Mouse (Mus musculus) left cerebral cortex, postnatal 14 days (tissue): ENCODE data around the gene Zfp184. TPM values are rescaled to one million over a fixed set of nuclear protein-coding genes. Genes with fewer than 3 reads are reported as not detected.
"Not testable (repeated sequence)": the region's sequence is repeated elsewhere in the genome, so short reads cannot be mapped to it uniquely, and the experiment has no call there.

Experiments
- DNase-seq, 2 experiments: peaks; one replicate each; pipeline ENCODE4 v3.0.0; 2021 to 2022; ENCODE audit warnings: low spot score in 2 of 2, mixed read lengths in 1 of 2
- intact Hi-C: fragments of 180-260 bp; cut with DNase I; formaldehyde crosslinking; loops from one replicate; pipeline ENCODE4 v1.15.1; 2025
- long read RNA-seq, 2 experiments: library from polyadenylated mRNA; stranded (forward); transcript quantifications; one replicate each; pipeline ENCODE4 v2.0.0; 2021
- total RNA-seq, 2 experiments: library from RNA; stranded (reverse); gene quantifications; 2 replicates each; pipeline ENCODE4 v1.2.3; 2021

Gene Zfp184
- total RNA-seq = 1 to 10 TPM; 2.8 to 4.0 TPM
- long read RNA-seq, experiment 1, partial matches to known transcripts = 0 of 4 reads
- long read RNA-seq, experiment 1, other reads (novel, unspliced or antisense) = 2 of 4 reads
- long read RNA-seq, experiment 2, partial matches to known transcripts = 0 of 5 reads
- long read RNA-seq, experiment 2, other reads (novel, unspliced or antisense) = 1 of 5 reads

DNA sequence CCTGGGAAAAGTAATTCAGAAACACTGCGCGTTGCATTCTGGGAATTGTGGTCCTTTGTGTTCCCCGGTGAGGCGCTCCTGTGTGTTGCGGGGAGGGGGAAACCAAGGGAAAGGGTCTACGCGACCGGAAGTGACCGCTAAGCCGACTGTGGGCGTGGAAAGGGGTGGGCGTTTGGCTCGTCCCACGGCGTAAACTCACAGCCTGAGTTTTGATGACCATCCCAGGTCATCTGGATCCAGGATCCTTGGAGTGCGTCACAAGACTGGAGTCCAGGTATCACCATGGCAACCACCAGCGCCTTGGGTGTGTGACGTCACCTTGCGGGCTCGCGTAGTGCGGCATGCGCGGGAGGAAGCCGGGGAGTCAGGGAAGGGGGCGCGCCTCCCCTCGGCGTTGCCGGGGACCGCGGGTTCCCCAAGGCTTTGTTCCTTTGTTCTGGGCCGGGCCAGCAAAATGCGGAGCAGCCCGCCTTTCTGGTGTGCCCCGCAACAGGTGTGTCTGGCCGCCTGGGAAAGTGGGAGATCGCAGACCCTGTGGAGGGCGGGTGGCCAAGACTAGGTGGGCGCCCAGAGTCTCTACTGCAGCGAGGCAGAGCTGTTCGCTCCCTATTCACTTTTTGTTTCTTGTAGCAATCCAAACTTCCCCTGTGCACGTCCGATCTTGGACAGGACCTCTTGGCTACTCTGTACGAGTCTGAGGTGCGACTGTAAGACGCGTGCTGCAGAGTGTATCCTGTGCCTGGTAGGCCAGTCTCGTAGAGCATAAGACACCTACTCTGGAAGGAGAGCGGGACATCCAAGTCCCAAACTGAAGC lies at the start of gene Zfp184:
TSS of gene Zfp184 (plus strand) at position 169 of the 815 bp plus-strand sequence.
- intact Hi-C loops = loop anchor here (2.0 to 10.0 kb wide), 4 partner anchors 30 to 1570 kb away; no protein-coding TSS in a partner anchor
- DNase-seq = peak; percentile 89 to 93

DNA sequence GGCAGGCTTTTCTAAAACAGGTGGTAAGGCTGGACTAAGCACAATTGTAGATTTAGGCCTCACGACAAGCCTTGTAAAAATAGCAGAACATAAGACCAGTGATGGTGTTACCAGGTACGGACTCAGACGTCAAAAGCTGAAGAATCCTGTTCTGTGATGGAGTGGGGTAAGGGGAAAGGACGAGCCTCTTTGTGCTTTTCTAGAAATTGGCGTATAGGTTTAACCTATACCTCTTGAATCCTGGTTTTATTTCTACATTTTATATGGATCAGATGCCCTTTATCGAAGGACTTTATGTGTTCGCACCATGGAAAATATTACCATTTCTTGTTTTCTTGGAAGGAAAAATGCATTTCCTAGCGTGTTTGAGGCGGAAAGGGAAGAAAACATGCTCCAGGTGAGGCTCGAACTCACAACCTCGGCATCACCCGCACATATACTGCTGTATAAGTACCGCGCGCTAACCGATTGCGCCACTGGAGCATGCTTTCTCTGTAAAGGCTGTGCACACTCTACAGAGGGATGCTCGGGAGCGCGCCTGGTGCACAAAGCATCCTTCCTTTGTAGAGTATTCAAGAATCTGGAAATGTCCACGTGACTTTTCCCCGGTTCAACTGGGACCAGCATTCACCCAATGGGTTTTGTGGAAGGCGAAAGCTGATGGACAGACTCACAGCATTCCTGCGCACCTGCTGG lies 48.2 kb upstream of the Zfp184 start:
- intact Hi-C loops = loop anchor here (2.0 kb wide), 1 partner anchor 14 kb away; no protein-coding TSS in a partner anchor
- DNase-seq = peak; percentile 89 to 97

GRCm38 (mm10) chr13:21897245-21897634 lies 47.7 kb upstream of the Zfp184 start:
- DNase-seq = no peak
- intact Hi-C loops = loop anchor here (2.0 kb wide), 1 partner anchor 14 kb away; no protein-coding TSS in a partner anchor

- DNase-seq, intact Hi-C loops: not testable (repeated sequence)
Observed at GRCm38 (mm10) chr13:21900870-21901565, 43.9 kb upstream of the Zfp184 start.

- DNase-seq = no peak
- intact Hi-C loops = no loop called here
Observed at GRCm38 (mm10) chr13:21903500-21903899, 41.4 kb upstream of the Zfp184 start.

DNA sequence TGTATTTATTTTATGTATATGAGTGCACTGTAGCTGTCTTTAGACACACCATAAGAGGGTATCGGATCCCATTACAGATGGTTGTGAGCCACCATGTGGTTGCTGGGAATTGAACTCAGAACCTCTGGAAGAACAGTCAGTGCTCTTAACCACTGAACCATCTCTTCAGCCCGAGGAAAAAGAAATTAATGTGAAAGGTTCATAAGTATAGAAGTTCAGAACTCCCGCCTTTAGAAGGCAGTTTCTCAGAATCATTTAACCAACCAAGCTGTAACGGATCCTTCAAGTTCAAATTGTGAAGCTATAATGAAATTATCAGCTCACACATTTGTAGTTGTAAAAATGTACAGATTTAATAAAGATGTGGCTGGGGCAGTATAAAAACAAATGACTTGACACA lies 40.8 kb upstream of the Zfp184 start:
- intact Hi-C loops, DNase-seq: not testable (repeated sequence)

- intact Hi-C loops = no loop called here
- no peak for DNase-seq
Observed at GRCm38 (mm10) chr13:21906301-21906700, 38.6 kb upstream of the Zfp184 start.

- intact Hi-C loops = no loop called here
Observed at GRCm38 (mm10) chr13:21906946-21907806, 37.7 kb upstream of the Zfp184 start.

DNA sequence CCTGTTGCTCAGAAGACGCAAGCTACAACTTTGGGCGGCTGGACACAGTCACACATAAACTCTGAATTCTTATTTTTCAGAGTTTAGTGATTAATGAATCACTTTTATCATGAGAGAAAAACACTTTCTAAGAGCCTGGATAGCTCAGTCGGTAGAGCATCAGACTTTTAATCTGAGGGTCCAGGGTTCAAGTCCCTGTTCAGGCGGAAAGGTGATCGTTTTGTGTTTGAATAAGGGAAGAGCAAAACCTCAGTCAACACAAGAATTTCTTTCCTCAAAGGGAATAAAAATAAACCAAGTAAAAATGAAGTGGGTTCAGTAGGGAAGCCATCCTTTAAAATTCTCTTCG lies 37.1 kb upstream of the Zfp184 start:
- DNase-seq = peak in 1 of 2 experiments; percentile 43
- intact Hi-C loops = not testable (repeated sequence)

More at GRCm38 (mm10) chr13:21906946-21907806, 37.7 kb upstream of the Zfp184 start:
- peak in 1 of 2 experiments; percentile 62 for DNase-seq

DNA sequence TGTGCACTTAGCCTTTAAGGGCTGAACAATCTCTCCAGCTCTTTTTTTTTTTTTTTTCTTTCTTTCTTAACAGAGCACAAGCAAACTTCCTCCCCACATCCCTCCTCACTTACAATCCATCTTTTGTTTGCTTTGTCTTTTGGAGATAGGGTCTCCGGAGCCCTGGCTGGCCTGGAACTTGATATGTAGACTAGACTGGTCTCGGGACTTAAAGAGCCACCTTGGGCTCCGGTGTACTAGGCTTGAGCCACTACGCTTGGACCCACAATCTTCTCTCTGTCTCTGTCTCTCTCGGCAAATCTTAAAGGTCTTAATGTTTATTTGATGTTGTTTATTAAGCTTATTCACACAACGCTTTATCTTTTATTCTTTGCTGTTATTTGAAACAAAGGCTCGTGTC lies 34.2 kb upstream of the Zfp184 start:
- intact Hi-C loops = no loop called here
- DNase-seq = no peak

GRCm38 (mm10) chr13:21911147-21911546 lies 33.7 kb upstream of the Zfp184 start:
- peak in 1 of 2 experiments; percentile 67 for DNase-seq
- intact Hi-C loops = no loop called here

- intact Hi-C loops = no loop called here
- DNase-seq = no peak
Observed at GRCm38 (mm10) chr13:21913854-21914253, 31.0 kb upstream of the Zfp184 start.

DNA sequence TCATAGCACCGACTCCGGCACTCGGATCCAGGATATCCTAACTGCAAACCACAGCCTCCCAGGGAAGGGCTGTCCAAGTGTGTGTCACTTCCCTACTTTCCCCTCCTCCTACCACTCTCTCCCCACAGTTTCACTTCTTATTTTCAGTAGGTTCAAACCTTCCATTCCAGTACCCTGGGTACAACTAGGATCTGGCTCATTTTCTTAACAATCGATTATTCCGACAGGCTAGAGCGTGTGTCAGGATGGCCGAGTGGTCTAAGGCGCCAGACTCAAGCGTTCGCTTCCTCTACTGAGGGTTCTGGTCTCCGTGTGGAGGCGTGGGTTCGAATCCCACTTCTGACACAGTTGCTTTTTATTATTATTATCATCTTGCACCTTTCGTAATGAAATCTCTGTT lies 30.3 kb upstream of the Zfp184 start:
- peak in 1 of 2 experiments; percentile 66 for DNase-seq
- intact Hi-C loops = no loop called here

DNA sequence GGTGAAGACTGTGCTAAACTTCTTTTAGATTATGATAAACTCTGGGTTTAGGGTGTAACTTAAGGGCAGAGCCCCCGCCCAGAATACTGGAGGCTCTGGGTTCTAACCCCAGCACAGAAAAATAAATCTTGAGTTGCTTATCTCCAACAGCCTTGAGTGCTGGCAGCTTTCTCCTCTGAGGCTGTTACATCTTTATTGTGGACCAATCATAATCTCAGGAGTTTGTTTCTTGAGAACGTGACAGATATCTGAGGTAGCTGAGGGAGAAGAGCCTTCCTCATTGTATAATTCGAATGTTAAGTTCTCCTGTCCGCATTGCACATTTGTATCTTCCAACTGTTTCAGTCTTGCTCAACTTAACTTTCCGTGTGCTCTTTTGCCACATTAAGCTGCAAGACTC lies 29.4 kb upstream of the Zfp184 start:
- DNase-seq = no peak
- intact Hi-C loops = loop anchor here (5.0 kb wide), 2 partner anchors 82 to 107 kb away; no protein-coding TSS in a partner anchor

DNA sequence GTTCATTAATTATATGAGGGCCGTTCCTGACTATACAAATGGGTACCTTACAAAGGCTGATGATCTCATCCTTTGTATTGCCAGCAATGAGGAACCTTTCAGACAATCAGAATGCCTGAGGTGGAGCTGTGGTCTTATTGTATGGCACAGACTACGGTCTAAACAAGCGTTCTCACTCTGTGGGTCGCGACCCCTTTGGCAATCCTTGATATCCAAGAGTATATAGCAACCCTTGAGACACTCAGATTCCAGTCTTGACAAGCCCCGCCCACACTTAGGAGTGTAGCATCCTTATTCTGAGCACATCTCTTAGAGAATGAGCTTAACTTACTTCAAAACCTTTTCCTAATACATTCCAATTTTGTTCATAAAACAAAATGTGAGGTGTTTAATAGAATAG lies 28.8 kb upstream of the Zfp184 start:
- no peak for DNase-seq
- intact Hi-C loops = loop anchor here (5.0 kb wide), 2 partner anchors 81 to 106 kb away; no protein-coding TSS in a partner anchor

GRCm38 (mm10) chr13:21917040-21917439 lies 27.9 kb upstream of the Zfp184 start:
- peak in 1 of 2 experiments; percentile 40 for DNase-seq
- intact Hi-C loops = loop anchor here (5.0 kb wide), 2 partner anchors 80 to 105 kb away; no protein-coding TSS in a partner anchor

DNA sequence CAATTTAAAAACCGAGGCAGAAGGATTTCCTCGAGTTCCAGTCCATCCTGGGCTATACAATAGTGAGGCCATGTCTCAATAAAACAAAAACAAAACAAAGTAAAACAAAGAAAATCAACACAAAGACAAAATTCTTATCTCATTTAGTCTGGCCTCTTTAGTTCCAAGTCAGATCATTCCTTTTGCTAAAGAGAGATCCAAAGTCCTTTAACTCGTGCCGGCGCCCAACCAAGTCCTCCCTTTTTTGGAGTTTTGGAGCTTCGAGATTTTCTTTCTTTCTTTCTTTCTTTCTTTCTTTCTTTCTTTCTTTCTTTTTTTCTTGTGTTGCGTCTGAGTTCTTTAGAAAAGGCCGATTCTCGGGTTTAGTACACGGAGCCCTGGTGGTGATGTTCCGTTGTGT lies 27.4 kb upstream of the Zfp184 start:
- intact Hi-C loops = loop anchor here (5.0 kb wide), 2 partner anchors 80 to 105 kb away; no protein-coding TSS in a partner anchor
- DNase-seq = no peak

DNA sequence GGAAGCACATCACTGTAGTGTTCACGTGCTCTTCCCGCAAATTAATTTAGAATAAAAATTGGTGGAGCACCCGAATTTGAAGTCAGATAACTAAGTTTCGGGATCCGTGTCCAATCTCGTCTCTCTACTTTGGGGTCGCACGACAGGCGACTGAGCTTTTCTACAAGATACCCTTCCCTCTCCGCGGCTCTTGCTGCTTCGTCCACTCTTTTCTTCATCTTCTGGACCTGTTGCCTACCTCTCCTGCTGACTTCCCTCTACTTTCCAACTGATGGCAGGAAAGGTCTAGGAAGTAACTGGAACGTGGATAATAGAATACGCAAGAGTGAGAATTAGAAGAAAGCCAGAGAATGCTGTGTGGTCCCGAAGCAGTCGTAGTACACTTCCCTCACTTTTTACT lies 26.9 kb upstream of the Zfp184 start:
- DNase-seq = no peak
- intact Hi-C loops = loop anchor here (5.0 kb wide), 2 partner anchors 79 to 104 kb away; no protein-coding TSS in a partner anchor
